Mouse (Mus musculus) forebrain, embryonic 15.5 days (tissue): ENCODE results near the gene Gnptab. TPM values are rescaled to one million over a fixed set of nuclear protein-coding genes. Genes with fewer than 3 reads are reported as not detected.
"Not testable (repeated sequence)": the region's sequence is repeated elsewhere in the genome, so short reads cannot be mapped to it uniquely, and the experiment has no call there.

Experiments
- ATAC-seq: fragments of 200-750 bp; cut with Nextera tagmentation; replicated peaks from 2 replicates; pipeline ENCODE4 v1.8.0; 2017; ENCODE audit warnings: mild to moderate bottlenecking, moderate TSS enrichment, moderate library complexity
- H3K27ac ChIP-seq: fragments of 300-500 bp; sonication (generic); replicated peaks from 2 replicates; pipeline ENCODE4 v1.5.1; 2015; ENCODE audit warnings: mild to moderate bottlenecking, inconsistent platforms
- H3K27me3 ChIP-seq: fragments of 300-500 bp; sonication (generic); 2 replicates; pipeline ENCODE4 v1.6.1; 2015; ENCODE audit warnings: inconsistent platforms
- H3K36me3 ChIP-seq: fragments of 300-500 bp; sonication (generic); 2 replicates; pipeline ENCODE4 v1.6.1; 2015; ENCODE audit warnings: mild to moderate bottlenecking, inconsistent platforms
- H3K4me1 ChIP-seq: fragments of 300-500 bp; sonication (generic); 2 replicates; pipeline ENCODE4 v1.6.1; 2015; ENCODE audit warnings: inconsistent platforms
- H3K4me2 ChIP-seq: fragments of 300-500 bp; sonication (generic); replicated peaks from 2 replicates; pipeline ENCODE4 v1.6.1; 2015; ENCODE audit warnings: mild to moderate bottlenecking, inconsistent platforms
- H3K4me3 ChIP-seq: fragments of 300-500 bp; sonication (generic); 2 replicates; pipeline ENCODE4 v1.5.1; 2015; ENCODE audit warnings: mild to moderate bottlenecking, inconsistent platforms
- H3K9ac ChIP-seq: fragments of 300-500 bp; sonication (generic); replicated peaks from 2 replicates; pipeline ENCODE4 v1.6.1; 2015; ENCODE audit warnings: mild to moderate bottlenecking, inconsistent platforms
- H3K9me3 ChIP-seq: fragments of 300-500 bp; sonication (generic); 2 replicates; pipeline ENCODE4 v1.6.1; 2016; ENCODE audit warnings: inconsistent platforms
- WGBS: fragments of 180-500 bp; shearing (Covaris S2); methylation state at CpG from one replicate; pipeline ENCODE4 v1.1.7; 2015; ENCODE audit warnings: mixed read lengths; 5-methylcytosine and 5-hydroxymethylcytosine counted together
- polyA plus RNA-seq: library from polyadenylated mRNA; unstranded; fragments of >200 nt; fragmentation: Nextera tagmentation; extraction: Ambion mirVana; gene quantifications from 2 replicates; pipeline ENCODE4 v1.2.1, GENCODE M21; 2015

The Gnptab gene
- polyA plus RNA-seq, 1 experiment from 2014 or later = 15.0 TPM

DNA sequence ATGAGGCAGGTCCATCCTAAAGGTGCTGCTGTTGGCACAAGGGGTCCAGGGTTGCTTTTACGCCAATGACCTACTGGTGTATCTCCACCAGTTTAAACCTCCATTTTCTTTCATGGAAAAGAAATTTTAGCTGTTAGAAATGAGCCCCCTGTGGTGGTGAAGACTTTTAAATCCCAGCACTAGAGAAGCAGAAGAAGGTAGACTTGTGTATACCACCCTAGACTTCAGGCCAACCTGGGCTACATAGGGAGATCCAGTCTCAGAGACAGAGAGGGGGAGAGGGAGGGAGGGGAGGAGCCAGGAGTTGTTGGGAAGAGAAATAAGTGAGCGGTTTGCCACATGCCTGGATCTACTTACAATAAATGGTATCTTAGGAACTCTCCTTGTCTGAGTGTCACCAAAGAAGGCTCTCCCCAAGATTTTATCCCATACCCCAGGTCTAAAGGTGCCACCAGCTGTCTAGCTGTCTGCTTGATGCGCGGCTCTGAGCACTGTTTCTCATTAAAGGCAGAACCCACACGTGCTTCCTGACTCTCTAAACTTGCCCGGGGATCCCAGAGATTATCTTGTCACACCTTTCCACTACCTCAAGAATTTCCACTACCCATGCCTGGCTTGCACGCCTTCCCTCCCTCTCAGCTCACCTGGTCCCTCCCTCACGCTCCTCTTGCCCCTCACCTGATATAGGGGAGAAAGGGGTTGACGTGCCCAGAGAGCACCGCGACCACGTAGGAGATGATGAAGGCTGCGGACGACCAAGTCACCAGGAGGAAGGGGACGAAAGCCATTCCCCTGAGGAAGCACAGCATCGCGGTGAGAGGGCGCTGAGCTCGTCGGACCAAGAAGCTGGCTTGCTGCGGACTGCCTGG, 22.6 kb upstream of the Gnptab start:
- peak overlapping the region; percentile 52 for H3K9ac ChIP-seq
- peaks cover 8% of the 10 kb centered on the region for H3K4me1 ChIP-seq
- no peaks in the 10 kb centered on the region for H3K36me3 ChIP-seq
- peak overlapping the region; percentile 80 for H3K4me2 ChIP-seq
- H3K27ac ChIP-seq = no peak overlapping the region
- H3K27me3 ChIP-seq = peaks cover 6% of the 10 kb centered on the region; the same call in 1 of the 2 replicates
- peak overlapping the region; percentile 54 for H3K4me3 ChIP-seq
- 8% methylated on average over 21 of the region's 21 CpGs for WGBS
- ATAC-seq = peak; percentile 51
- no peaks in the 10 kb centered on the region for H3K9me3 ChIP-seq

- Histone ChIP-seq H3K9ac (peak overlapping the region; percentile 52), H3K36me3 (no peaks in the 10 kb centered on the region), H3K9me3 (no peaks in the 10 kb centered on the region), H3K4me3 (peak overlapping the region; percentile 54), H3K27ac (no peak overlapping the region), H3K27me3 (peaks cover 6% of the 10 kb centered on the region; the same call in 1 of the 2 replicates), H3K4me1 (peaks cover 8% of the 10 kb centered on the region), H3K4me2 (peak overlapping the region; percentile 80)
- ATAC-seq = peak; percentile 87
- WGBS = 1% methylated on average over 47 of the region's 47 CpGs
Measured at GRCm38 (mm10) chr10:88356983-88357559, 21.9 kb upstream of the Gnptab start.

- Histone ChIP-seq H3K36me3 (no peaks in the 10 kb centered on the region), H3K27ac (no peak overlapping the region), H3K9ac (no peak overlapping the region), H3K4me2 (no peak overlapping the region), H3K4me1 (peaks cover 2% of the 10 kb centered on the region; the same call in 1 of the 2 replicates), H3K4me3 (no peak overlapping the region), H3K9me3 (no peaks in the 10 kb centered on the region), H3K27me3 (no peaks in the 10 kb centered on the region)
- ATAC-seq = no peak
- WGBS = 71% methylated on average over 1 of the region's 1 CpGs
Measured at GRCm38 (mm10) chr10:88362218-88362617, 16.7 kb upstream of the Gnptab start.

GRCm38 (mm10) chr10:88364221-88364620, 14.7 kb upstream of the Gnptab start:
- 90% methylated on average over 3 of the region's 3 CpGs for WGBS
- no peak for ATAC-seq
- H3K27ac ChIP-seq = no peak overlapping the region

DNA sequence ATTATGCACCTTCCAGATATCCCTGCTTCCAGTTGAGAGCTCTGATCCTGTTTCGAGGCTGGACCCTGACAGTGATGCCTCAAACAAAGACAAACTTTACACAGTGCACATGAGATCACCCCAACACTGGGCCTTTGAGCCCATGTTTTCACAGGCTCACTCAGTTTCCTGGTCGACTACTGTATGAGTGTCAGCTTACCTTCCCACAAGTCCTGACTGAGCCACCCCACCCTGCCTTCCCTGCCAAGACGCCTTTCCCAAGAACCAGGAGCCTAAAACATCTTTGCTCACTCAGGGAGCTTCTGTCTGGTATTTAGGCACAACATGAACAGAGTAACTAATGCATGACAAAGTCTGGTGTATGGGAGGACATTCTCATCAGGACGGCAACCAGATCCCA, 9.7 kb upstream of the Gnptab start:
- ATAC-seq = no peak

More at GRCm38 (mm10) chr10:88364221-88364620, 14.7 kb upstream of the Gnptab start:
- no peak overlapping the region for H3K4me3 ChIP-seq
- no peak overlapping the region for H3K9ac ChIP-seq
- no peaks in the 10 kb centered on the region for H3K9me3 ChIP-seq
- H3K36me3 ChIP-seq = no peaks in the 10 kb centered on the region
- H3K27me3 ChIP-seq = no peaks in the 10 kb centered on the region
- no peaks in the 10 kb centered on the region for H3K4me1 ChIP-seq
- H3K4me2 ChIP-seq = no peak overlapping the region

GRCm38 (mm10) chr10:88371793-88372192, 7.1 kb upstream of the Gnptab start:
- Histone ChIP-seq H3K9ac (no peak overlapping the region), H3K27me3 (no peaks in the 10 kb centered on the region), H3K4me2 (no peak overlapping the region), H3K4me1 (no peaks in the 10 kb centered on the region), H3K27ac (no peak overlapping the region), H3K36me3 (no peaks in the 10 kb centered on the region), H3K9me3 (no peaks in the 10 kb centered on the region), H3K4me3 (no peak overlapping the region)
- WGBS = 6% methylated on average over 2 of the region's 2 CpGs
- ATAC-seq = no peak

More for the DNA sequence above, 9.7 kb upstream of the Gnptab start:
- Histone ChIP-seq H3K27ac (no peak overlapping the region), H3K4me2 (no peak overlapping the region), H3K9ac (no peak overlapping the region), H3K36me3 (no peaks in the 10 kb centered on the region), H3K4me3 (no peak overlapping the region), H3K27me3 (no peaks in the 10 kb centered on the region), H3K9me3 (no peaks in the 10 kb centered on the region), H3K4me1 (no peaks in the 10 kb centered on the region)
- WGBS = 51% methylated on average over 4 of the region's 4 CpGs

GRCm38 (mm10) chr10:88372436-88372835, 6.5 kb upstream of the Gnptab start:
- WGBS = 97% methylated on average over 4 of the region's 4 CpGs
- no peaks in the 10 kb centered on the region for H3K27me3 ChIP-seq
- no peaks in the 10 kb centered on the region for H3K4me1 ChIP-seq
- no peaks in the 10 kb centered on the region for H3K36me3 ChIP-seq
- H3K9me3 ChIP-seq = no peaks in the 10 kb centered on the region
- H3K4me3 ChIP-seq = no peak overlapping the region
- no peak overlapping the region for H3K9ac ChIP-seq
- no peak for ATAC-seq
- H3K4me2 ChIP-seq = no peak overlapping the region
- no peak overlapping the region for H3K27ac ChIP-seq

DNA sequence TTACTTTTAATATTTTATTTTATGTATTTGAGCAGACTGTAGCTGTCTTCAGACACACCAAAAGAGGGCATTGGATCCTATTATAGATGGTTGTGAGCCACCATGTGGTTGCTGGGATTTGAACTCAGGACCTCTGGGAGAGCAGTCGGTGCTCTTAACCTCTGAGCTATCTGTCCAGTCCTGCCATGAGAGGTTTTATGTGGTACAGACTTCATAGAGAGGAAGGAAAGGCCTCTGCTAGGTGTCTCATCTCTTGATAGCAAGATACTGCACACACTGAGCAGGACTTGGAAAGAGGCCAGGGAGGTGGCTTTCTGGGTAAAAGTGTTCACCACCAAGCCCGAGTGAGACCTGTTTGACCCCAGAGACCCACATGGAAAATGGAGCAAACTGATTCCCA, 6.0 kb upstream of the Gnptab start:
- not testable (repeated sequence) for H3K9ac ChIP-seq, ATAC-seq, H3K9me3 ChIP-seq, H3K36me3 ChIP-seq, H3K4me3 ChIP-seq, H3K27me3 ChIP-seq, H3K4me2 ChIP-seq, H3K27ac ChIP-seq, H3K4me1 ChIP-seq
- 86% methylated on average over 2 of the region's 2 CpGs for WGBS

GRCm38 (mm10) chr10:88374984-88375383, 3.9 kb upstream of the Gnptab start:
- no peak overlapping the region for H3K4me2 ChIP-seq
- H3K4me3 ChIP-seq = no peak overlapping the region
- H3K9ac ChIP-seq = no peak overlapping the region
- no peaks in the 10 kb centered on the region for H3K27me3 ChIP-seq
- no peaks in the 10 kb centered on the region for H3K36me3 ChIP-seq
- peaks cover under 1% of the 10 kb centered on the region; the same call in 1 of the 2 replicates for H3K4me1 ChIP-seq
- no peak overlapping the region for H3K27ac ChIP-seq
- WGBS = 34% methylated on average over 10 of the region's 10 CpGs
- no peak for ATAC-seq
- H3K9me3 ChIP-seq = no peaks in the 10 kb centered on the region

DNA sequence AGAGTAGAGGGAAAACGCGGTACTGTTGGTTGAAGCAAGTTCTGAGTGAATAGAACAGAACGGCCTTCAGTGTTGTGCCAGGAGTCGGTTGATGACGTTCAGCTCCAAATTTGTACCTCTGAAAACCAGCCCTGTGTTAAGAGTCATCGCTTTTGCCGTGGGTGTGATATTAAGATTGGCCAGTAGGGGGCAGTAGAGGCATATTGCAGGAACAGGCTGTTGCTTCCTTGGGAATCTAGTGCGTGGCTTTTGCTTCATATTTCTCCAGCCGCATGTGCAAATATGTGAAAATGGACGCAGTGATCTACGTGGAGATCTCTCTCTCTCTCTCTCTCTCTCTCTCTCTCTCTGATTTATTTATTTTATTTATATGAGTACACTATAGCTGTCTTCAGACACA, 2.2 kb upstream of the Gnptab start:
- Histone ChIP-seq H3K27ac (no peak overlapping the region), H3K9me3 (no peaks in the 10 kb centered on the region), H3K9ac (no peak overlapping the region), H3K4me1 (peaks cover 15% of the 10 kb centered on the region), H3K4me3 (no peak overlapping the region), H3K4me2 (peak overlapping the region; percentile 28; the same call in 1 of the 2 replicates), H3K36me3 (no peaks in the 10 kb centered on the region), H3K27me3 (no peaks in the 10 kb centered on the region)
- peak; percentile 12; the same call in 1 of the 2 replicates for ATAC-seq
- 6% methylated on average over 11 of the region's 11 CpGs for WGBS

- Histone ChIP-seq H3K9ac (no peak overlapping the region), H3K27me3 (no peaks in the 10 kb centered on the region), H3K36me3 (no peaks in the 10 kb centered on the region), H3K27ac (no peak overlapping the region), H3K9me3 (no peaks in the 10 kb centered on the region), H3K4me3 (no peak overlapping the region), H3K4me1 (peaks cover 17% of the 10 kb centered on the region), H3K4me2 (no peak overlapping the region)
- ATAC-seq = no peak
- 89% methylated on average over 4 of the region's 4 CpGs for WGBS
Measured at GRCm38 (mm10) chr10:88377666-88378065, 1.3 kb upstream of the Gnptab start.

DNA sequence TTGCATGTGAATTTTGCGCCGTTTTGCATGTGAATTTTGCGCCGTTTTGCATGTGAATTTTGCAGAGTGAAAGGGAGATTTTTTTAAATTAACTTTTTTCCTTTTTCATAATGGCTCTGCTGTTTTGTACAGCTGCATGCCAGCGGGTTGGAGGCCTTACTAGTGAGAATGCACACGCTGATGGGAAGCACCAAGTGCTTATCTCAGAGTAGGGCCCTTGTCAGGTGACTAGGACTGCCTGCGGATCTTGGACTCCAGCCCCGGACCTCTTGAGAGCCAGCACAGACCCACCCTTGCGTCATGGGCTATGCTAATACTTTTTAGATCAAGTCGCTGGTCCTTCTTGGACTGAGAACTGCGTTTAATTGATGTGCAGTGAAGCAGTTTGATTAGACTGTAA, 1.1 kb downstream of the Gnptab start:
- Histone ChIP-seq H3K9ac (peak overlapping the region; percentile 73), H3K9me3 (no peaks in the 10 kb centered on the region), H3K27ac (peak overlapping the region; percentile 82), H3K27me3 (no peaks in the 10 kb centered on the region), H3K36me3 (no peaks in the 10 kb centered on the region), H3K4me1 (peaks cover 17% of the 10 kb centered on the region), H3K4me3 (peak overlapping the region; percentile 68), H3K4me2 (peak overlapping the region; percentile 73)
- ATAC-seq = peak; percentile 21
- WGBS = 2% methylated on average over 11 of the region's 11 CpGs
